Mouse (Mus musculus): ENCODE measurements around the gene Bbx. TPM values are rescaled to one million over a fixed set of nuclear protein-coding genes. Genes with fewer than 3 reads are reported as not detected.
A peak's percentile ranks its signal among the peaks of the same experiment; 100 is the strongest.

Bbx gene
- polyA plus RNA-seq (2015; fragmentation: Nextera tagmentation; extraction: Ambion mirVana): 27.9 and 30.0 TPM in 2 replicates

- WGBS: under 1% methylated on average over 55 of the region's 55 CpGs
- H3K9me3 ChIP-seq (replicated peaks; ENCODE audit: control insufficient read depth, low read length): no peaks in the 10 kb centered on the region
- ATAC-seq (replicated peaks; ENCODE audit: extremely low read depth, insufficient read depth, low FRiP score): peak; percentile 96
Measured at GRCm38 (mm10) chr16:50432062-50432878, at the start of gene Bbx. TSS of gene Bbx (minus strand) at chr16:50432390.

GRCm38 (mm10) chr16:50481892-50482291, 49.7 kb upstream of the Bbx start:
- Histone ChIP-seq H3K4me2 (ENCODE audit: low read depth, low read length) (peak overlapping the region; percentile 46), H3K36me3 (ENCODE audit: control insufficient read depth, insufficient read depth) (no peaks in the 10 kb centered on the region), H3K4me3 (ENCODE audit: low read length) (peak overlapping the region; percentile 16; the same call in 1 of the 2 replicates), H3K27ac (ENCODE audit: low read length) (no peak overlapping the region), H3K9ac (ENCODE audit: low read length) (no peak overlapping the region), H3K4me1 (ENCODE audit: control insufficient read depth, insufficient read depth, low read length) (peaks cover 2% of the 10 kb centered on the region; the same call in 1 of the 2 replicates), H3K9me3 (replicated peaks; ENCODE audit: control insufficient read depth, low read length) (no peaks in the 10 kb centered on the region), H3K27me3 (ENCODE audit: control insufficient read depth, insufficient read depth, low read length) (no peaks in the 10 kb centered on the region)
- no peak for ATAC-seq (replicated peaks; ENCODE audit: extremely low read depth, insufficient read depth, low FRiP score)
- WGBS: 47% methylated on average over 7 of the region's 7 CpGs

More at GRCm38 (mm10) chr16:50432062-50432878, at the start of gene Bbx:
- Histone ChIP-seq H3K9ac (ENCODE audit: low read length) (peak within 1 kb of the TSS; percentile 91), H3K4me1 (ENCODE audit: control insufficient read depth, insufficient read depth, low read length) (peaks cover 5% of the 10 kb centered on the region), H3K27me3 (ENCODE audit: control insufficient read depth, insufficient read depth, low read length) (no peaks in the 10 kb centered on the region), H3K4me2 (ENCODE audit: low read depth, low read length) (peak within 1 kb of the TSS; percentile 96), H3K27ac (ENCODE audit: low read length) (peak within 1 kb of the TSS; percentile 97), H3K36me3 (ENCODE audit: control insufficient read depth, insufficient read depth) (no peaks in the 10 kb centered on the region; the same call in 1 of the 2 replicates), H3K4me3 (ENCODE audit: low read length) (peak within 1 kb of the TSS; percentile 74)

GRCm38 (mm10) chr16:50481341-50481740, 49.2 kb upstream of the Bbx start:
- H3K36me3 ChIP-seq (ENCODE audit: control insufficient read depth, insufficient read depth): no peaks in the 10 kb centered on the region
- no peaks in the 10 kb centered on the region for H3K9me3 ChIP-seq (replicated peaks; ENCODE audit: control insufficient read depth, low read length)
- no peaks in the 10 kb centered on the region for H3K27me3 ChIP-seq (ENCODE audit: control insufficient read depth, insufficient read depth, low read length)
- WGBS: 53% methylated on average over 5 of the region's 5 CpGs
- no peak overlapping the region for H3K9ac ChIP-seq (ENCODE audit: low read length)
- H3K4me3 ChIP-seq (ENCODE audit: low read length): no peak overlapping the region
- H3K4me2 ChIP-seq (ENCODE audit: low read depth, low read length): no peak overlapping the region
- no peak for ATAC-seq (replicated peaks; ENCODE audit: extremely low read depth, insufficient read depth, low FRiP score)
- H3K27ac ChIP-seq (ENCODE audit: low read length): no peak overlapping the region
- peaks cover 2% of the 10 kb centered on the region; the same call in 1 of the 2 replicates for H3K4me1 ChIP-seq (ENCODE audit: control insufficient read depth, insufficient read depth, low read length)

DNA sequence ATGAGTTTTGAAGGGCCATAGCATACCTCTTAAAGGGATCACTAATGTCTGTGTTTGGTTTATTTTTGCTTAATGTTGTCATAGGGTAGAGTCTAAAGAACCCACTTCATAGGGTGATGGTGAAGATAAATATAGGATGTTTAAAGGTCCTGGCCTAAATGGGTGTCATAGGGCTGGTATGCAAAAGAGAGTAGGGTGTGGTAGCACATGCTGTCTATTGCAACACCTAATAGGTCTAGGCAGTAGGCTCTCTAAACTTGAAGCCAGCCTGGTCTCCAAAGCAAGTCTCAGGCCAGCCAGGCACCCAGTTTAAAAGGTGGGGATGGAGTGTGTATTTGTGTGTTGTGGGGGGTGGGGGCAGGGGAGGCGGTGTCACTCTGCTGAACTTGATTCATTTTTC, 46.5 kb upstream of the Bbx start:
- Histone ChIP-seq H3K36me3 (ENCODE audit: control insufficient read depth, insufficient read depth) (no peaks in the 10 kb centered on the region), H3K4me2 (ENCODE audit: low read depth, low read length) (no peak overlapping the region), H3K4me1 (ENCODE audit: control insufficient read depth, insufficient read depth, low read length) (peaks cover 2% of the 10 kb centered on the region; the same call in 1 of the 2 replicates), H3K9ac (ENCODE audit: low read length) (no peak overlapping the region), H3K9me3 (replicated peaks; ENCODE audit: control insufficient read depth, low read length) (no peaks in the 10 kb centered on the region), H3K27me3 (ENCODE audit: control insufficient read depth, insufficient read depth, low read length) (no peaks in the 10 kb centered on the region), H3K4me3 (ENCODE audit: low read length) (no peak overlapping the region), H3K27ac (ENCODE audit: low read length) (no peak overlapping the region)
- ATAC-seq (replicated peaks; ENCODE audit: extremely low read depth, insufficient read depth, low FRiP score): no peak
- WGBS: 100% methylated on average over 1 of the region's 1 CpGs

DNA sequence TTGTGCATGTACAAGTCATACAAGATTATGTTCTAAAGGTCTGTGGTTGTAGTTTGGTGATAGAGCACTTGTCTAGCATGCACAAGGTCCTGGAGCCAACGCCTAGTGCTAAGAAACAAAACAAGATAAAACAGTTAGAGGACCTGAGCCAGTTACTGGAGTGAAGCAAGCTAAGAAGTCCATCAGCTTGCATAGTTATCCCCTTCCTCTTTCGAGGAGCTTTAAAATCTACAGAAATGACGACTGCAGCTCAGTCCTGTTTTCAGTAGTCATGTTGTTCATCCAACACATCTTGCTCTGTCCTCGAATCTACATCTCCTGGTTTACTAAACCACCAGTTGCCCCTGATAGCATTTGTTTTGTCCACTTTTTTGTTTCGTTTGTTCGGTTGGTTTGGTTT, 45.4 kb upstream of the Bbx start:
- Histone ChIP-seq H3K36me3 (ENCODE audit: control insufficient read depth, insufficient read depth) (no peaks in the 10 kb centered on the region), H3K27ac (ENCODE audit: low read length) (no peak overlapping the region), H3K27me3 (ENCODE audit: control insufficient read depth, insufficient read depth, low read length) (no peaks in the 10 kb centered on the region), H3K4me1 (ENCODE audit: control insufficient read depth, insufficient read depth, low read length) (peaks cover 2% of the 10 kb centered on the region; the same call in 1 of the 2 replicates), H3K4me2 (ENCODE audit: low read depth, low read length) (no peak overlapping the region), H3K9me3 (replicated peaks; ENCODE audit: control insufficient read depth, low read length) (no peaks in the 10 kb centered on the region), H3K9ac (ENCODE audit: low read length) (no peak overlapping the region), H3K4me3 (ENCODE audit: low read length) (no peak overlapping the region)
- no peak for ATAC-seq (replicated peaks; ENCODE audit: extremely low read depth, insufficient read depth, low FRiP score)
- 83% methylated on average over 6 of the region's 6 CpGs for WGBS

DNA sequence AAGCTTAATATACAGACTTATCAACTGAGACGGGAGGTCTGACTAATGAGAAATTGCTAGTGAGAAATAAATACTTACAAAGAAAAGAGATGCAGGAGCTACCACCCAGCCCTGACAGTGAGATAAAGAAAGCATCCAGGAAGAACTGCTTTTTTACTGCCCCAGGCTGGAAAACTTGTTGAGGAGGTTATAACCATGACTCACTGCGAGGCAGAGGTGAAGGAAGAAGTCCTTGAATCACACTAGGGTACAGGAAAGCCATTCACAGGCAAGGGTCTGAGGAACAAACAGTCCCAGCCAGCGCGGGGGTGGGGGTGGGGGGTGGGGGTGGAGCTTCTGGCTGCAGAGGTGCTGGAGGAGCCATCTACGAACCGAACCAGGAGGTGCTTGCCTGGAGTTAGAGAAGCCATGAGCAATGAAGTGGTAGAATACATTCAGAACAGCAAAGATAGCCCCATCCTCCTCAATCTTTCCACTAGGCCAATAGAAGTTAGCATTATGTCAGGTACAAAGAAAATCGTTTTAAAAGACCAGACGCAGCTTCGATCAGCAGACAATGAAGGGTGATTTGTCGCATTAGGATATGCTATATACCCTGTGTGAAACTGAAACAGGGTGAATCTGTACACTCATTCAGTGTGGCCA, 30.2 kb upstream of the Bbx start:
- no peak for ATAC-seq (replicated peaks; ENCODE audit: extremely low read depth, insufficient read depth, low FRiP score)
- 33% methylated on average over 10 of the region's 10 CpGs for WGBS
- no peak overlapping the region for H3K9ac ChIP-seq (ENCODE audit: low read length)

DNA sequence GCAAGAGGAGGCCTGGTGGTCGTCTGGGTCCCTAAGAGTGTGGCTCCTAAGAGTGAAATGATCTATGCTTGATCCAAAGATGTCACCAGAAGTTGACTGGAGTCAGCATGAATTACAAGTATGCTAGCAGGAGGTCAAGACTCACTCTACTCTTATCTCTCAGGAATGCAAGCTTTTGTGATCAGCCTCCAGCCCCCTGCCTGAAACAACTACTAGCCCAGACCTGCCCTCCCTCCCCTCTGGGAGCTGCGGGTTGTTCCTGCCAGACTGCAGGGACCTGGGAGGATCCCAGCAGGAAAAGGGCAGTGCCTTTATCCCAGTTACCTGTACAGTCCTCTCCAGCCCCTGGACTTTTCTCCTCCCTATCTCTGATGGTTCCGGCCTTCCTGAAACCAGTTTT, 27.0 kb upstream of the Bbx start:
- Histone ChIP-seq H3K4me1 (ENCODE audit: control insufficient read depth, insufficient read depth, low read length) (no peaks in the 10 kb centered on the region), H3K27ac (ENCODE audit: low read length) (no peak overlapping the region), H3K27me3 (ENCODE audit: control insufficient read depth, insufficient read depth, low read length) (no peaks in the 10 kb centered on the region), H3K36me3 (ENCODE audit: control insufficient read depth, insufficient read depth) (no peaks in the 10 kb centered on the region), H3K4me2 (ENCODE audit: low read depth, low read length) (no peak overlapping the region), H3K4me3 (ENCODE audit: low read length) (no peak overlapping the region), H3K9ac (ENCODE audit: low read length) (no peak overlapping the region), H3K9me3 (replicated peaks; ENCODE audit: control insufficient read depth, low read length) (no peaks in the 10 kb centered on the region)
- no peak for ATAC-seq (replicated peaks; ENCODE audit: extremely low read depth, insufficient read depth, low FRiP score)
- WGBS: 34% methylated on average over 3 of the region's 3 CpGs

More for the DNA sequence above, 30.2 kb upstream of the Bbx start:
- H3K27ac ChIP-seq (ENCODE audit: low read length): no peak overlapping the region
- no peaks in the 10 kb centered on the region for H3K4me1 ChIP-seq (ENCODE audit: control insufficient read depth, insufficient read depth, low read length)
- no peak overlapping the region for H3K4me3 ChIP-seq (ENCODE audit: low read length)
- H3K9me3 ChIP-seq (replicated peaks; ENCODE audit: control insufficient read depth, low read length): no peaks in the 10 kb centered on the region
- H3K4me2 ChIP-seq (ENCODE audit: low read depth, low read length): peak overlapping the region; percentile 33
- H3K36me3 ChIP-seq (ENCODE audit: control insufficient read depth, insufficient read depth): no peaks in the 10 kb centered on the region
- H3K27me3 ChIP-seq (ENCODE audit: control insufficient read depth, insufficient read depth, low read length): no peaks in the 10 kb centered on the region

GRCm38 (mm10) chr16:50456053-50456452, 23.9 kb upstream of the Bbx start:
- H3K9me3 ChIP-seq (replicated peaks; ENCODE audit: control insufficient read depth, low read length): no peaks in the 10 kb centered on the region
- 64% methylated on average over 1 of the region's 1 CpGs for WGBS
- H3K9ac ChIP-seq (ENCODE audit: low read length): no peak overlapping the region
- no peak overlapping the region for H3K4me2 ChIP-seq (ENCODE audit: low read depth, low read length)
- no peaks in the 10 kb centered on the region for H3K4me1 ChIP-seq (ENCODE audit: control insufficient read depth, insufficient read depth, low read length)
- ATAC-seq (replicated peaks; ENCODE audit: extremely low read depth, insufficient read depth, low FRiP score): no peak
- no peak overlapping the region for H3K4me3 ChIP-seq (ENCODE audit: low read length)
- H3K27me3 ChIP-seq (ENCODE audit: control insufficient read depth, insufficient read depth, low read length): no peaks in the 10 kb centered on the region
- H3K36me3 ChIP-seq (ENCODE audit: control insufficient read depth, insufficient read depth): no peaks in the 10 kb centered on the region
- no peak overlapping the region for H3K27ac ChIP-seq (ENCODE audit: low read length)

DNA sequence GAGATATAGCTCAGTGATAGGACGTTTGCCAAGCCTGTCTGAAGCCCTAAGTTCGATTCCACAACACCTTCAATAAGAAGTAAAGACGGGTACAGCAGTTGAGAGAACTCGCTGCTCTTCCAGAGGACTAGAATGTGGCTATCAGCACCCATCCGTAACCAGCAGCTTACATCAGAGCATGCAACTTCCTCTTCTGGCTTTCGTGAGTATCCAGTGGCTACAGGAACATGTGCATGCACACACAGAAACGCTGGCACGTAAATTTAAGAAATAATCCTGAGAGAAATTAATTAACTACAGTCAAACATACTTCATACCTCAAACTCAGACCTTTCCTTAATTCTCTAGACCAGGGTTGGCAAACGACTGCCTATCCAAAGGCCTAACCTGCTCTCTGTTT, 16.9 kb upstream of the Bbx start:
- H3K27ac ChIP-seq (ENCODE audit: low read length): no peak overlapping the region
- no peaks in the 10 kb centered on the region for H3K9me3 ChIP-seq (replicated peaks; ENCODE audit: control insufficient read depth, low read length)
- no peaks in the 10 kb centered on the region for H3K36me3 ChIP-seq (ENCODE audit: control insufficient read depth, insufficient read depth)
- no peak overlapping the region for H3K9ac ChIP-seq (ENCODE audit: low read length)
- no peak for ATAC-seq (replicated peaks; ENCODE audit: extremely low read depth, insufficient read depth, low FRiP score)
- no peaks in the 10 kb centered on the region for H3K27me3 ChIP-seq (ENCODE audit: control insufficient read depth, insufficient read depth, low read length)
- H3K4me3 ChIP-seq (ENCODE audit: low read length): no peak overlapping the region
- H3K4me1 ChIP-seq (ENCODE audit: control insufficient read depth, insufficient read depth, low read length): no peaks in the 10 kb centered on the region
- H3K4me2 ChIP-seq (ENCODE audit: low read depth, low read length): no peak overlapping the region
- 73% methylated on average over 9 of the region's 9 CpGs for WGBS
